Mouse (Mus musculus) spleen, postnatal 36 days (tissue): Measurements from ENCODE around the gene Rcn3.
A peak's percentile ranks its signal among the peaks of the same experiment; 100 is the strongest.

Experiments used
- DNase-seq, 2 experiments: peaks; one replicate each; pipeline ENCODE4 v3.0.0; 2022; ENCODE audit warnings: low spot score in 2 of 2, mixed read lengths in 1 of 2

The Rcn3 gene

GRCm38 (mm10) chr7:45048923-45049657 lies 42.9 kb downstream of the Rcn3 start:
- no peak for DNase-seq

GRCm38 (mm10) chr7:45048001-45048890 lies 43.8 kb downstream of the Rcn3 start:
- no peak for DNase-seq

GRCm38 (mm10) chr7:45047491-45047890 lies 44.5 kb downstream of the Rcn3 start:
- DNase-seq = no peak

- no peak for DNase-seq
Observed at GRCm38 (mm10) chr7:45046853-45047350, 45.1 kb downstream of the Rcn3 start.

- no peak for DNase-seq
Observed at GRCm38 (mm10) chr7:45045741-45046140, 46.3 kb downstream of the Rcn3 start.

- DNase-seq = no peak
Observed at GRCm38 (mm10) chr7:45043307-45043706, 48.7 kb downstream of the Rcn3 start.

- DNase-seq = no peak
Observed at GRCm38 (mm10) chr7:45040851-45041250, 51.2 kb downstream of the Rcn3 start.

GRCm38 (mm10) chr7:45038411-45038810 lies 53.6 kb downstream of the Rcn3 start:
- DNase-seq = no peak

GRCm38 (mm10) chr7:45037720-45038361 lies 54.2 kb downstream of the Rcn3 start:
- peak; percentile 57 to 58 for DNase-seq

- no peak for DNase-seq
Observed at GRCm38 (mm10) chr7:45036702-45037101, 55.3 kb downstream of the Rcn3 start.

GRCm38 (mm10) chr7:45035631-45036030 lies 56.4 kb downstream of the Rcn3 start:
- DNase-seq = no peak

GRCm38 (mm10) chr7:45033722-45034359 lies 58.2 kb downstream of the Rcn3 start:
- DNase-seq = no peak
